Mouse (Mus musculus): ENCODE measurements around the gene Rnf145. TPM values are rescaled to one million over a fixed set of nuclear protein-coding genes. Genes with fewer than 3 reads are reported as not detected.

Rnf145 gene
- polyA plus RNA-seq, 1 experiment from 2014 or later: 158 TPM

GRCm38 (mm10) chr11:44512044-44513025, 6.4 kb upstream of the Rnf145 start:
- Histone ChIP-seq H3K4me2 (replicated peaks) (no peak overlapping the region), H3K9me3 (no peaks in the 10 kb centered on the region), H3K36me3 (no peaks in the 10 kb centered on the region), H3K4me3 (no peak overlapping the region), H3K4me1 (no peaks in the 10 kb centered on the region), H3K9ac (replicated peaks) (no peak overlapping the region), H3K27me3 (no peaks in the 10 kb centered on the region), H3K27ac (replicated peaks) (no peak overlapping the region)
- ATAC-seq (ENCODE audit: low FRiP score, low read depth): no peak
- 81% methylated on average over 14 of the region's 14 CpGs for WGBS

GRCm38 (mm10) chr11:44513026-44513422, 5.7 kb upstream of the Rnf145 start:
- Histone ChIP-seq H3K4me2 (replicated peaks) (no peak overlapping the region), H3K9ac (replicated peaks) (no peak overlapping the region), H3K36me3 (no peaks in the 10 kb centered on the region), H3K27ac (replicated peaks) (no peak overlapping the region), H3K4me3 (no peak overlapping the region), H3K9me3 (no peaks in the 10 kb centered on the region), H3K4me1 (no peaks in the 10 kb centered on the region), H3K27me3 (no peaks in the 10 kb centered on the region)
- WGBS: 79% methylated on average over 2 of the region's 2 CpGs
- no peak for ATAC-seq (ENCODE audit: low FRiP score, low read depth)

- H3K9me3 ChIP-seq: no peaks in the 10 kb centered on the region
- 42% methylated on average over 2 of the region's 2 CpGs for WGBS
- H3K27me3 ChIP-seq: no peaks in the 10 kb centered on the region
- H3K4me3 ChIP-seq: no peak overlapping the region
- no peaks in the 10 kb centered on the region for H3K36me3 ChIP-seq
- H3K4me1 ChIP-seq: no peaks in the 10 kb centered on the region
- no peak for ATAC-seq (ENCODE audit: low FRiP score, low read depth)
- no peak overlapping the region for H3K9ac ChIP-seq (replicated peaks)
- no peak overlapping the region for H3K4me2 ChIP-seq (replicated peaks)
- H3K27ac ChIP-seq (replicated peaks): no peak overlapping the region
These were observed 4.1 kb upstream of the Rnf145 start for GRCm38 (mm10) chr11:44514666-44515065.

- no peaks in the 10 kb centered on the region for H3K36me3 ChIP-seq
- no peaks in the 10 kb centered on the region for H3K9me3 ChIP-seq
- no peak for ATAC-seq (ENCODE audit: low FRiP score, low read depth)
- H3K4me1 ChIP-seq: peaks cover 10% of the 10 kb centered on the region
- H3K9ac ChIP-seq (replicated peaks): no peak overlapping the region
- WGBS: 7% methylated on average over 1 of the region's 1 CpGs
- no peak overlapping the region for H3K27ac ChIP-seq (replicated peaks)
- no peaks in the 10 kb centered on the region for H3K27me3 ChIP-seq
- H3K4me2 ChIP-seq (replicated peaks): no peak overlapping the region
- no peak overlapping the region for H3K4me3 ChIP-seq
These were observed 2.4 kb upstream of the Rnf145 start for GRCm38 (mm10) chr11:44516362-44516761.

- 49% methylated on average over 6 of the region's 6 CpGs for WGBS
- Histone ChIP-seq H3K27ac (replicated peaks) (no peak overlapping the region), H3K36me3 (no peaks in the 10 kb centered on the region), H3K4me1 (peaks cover 15% of the 10 kb centered on the region), H3K9ac (replicated peaks) (no peak overlapping the region), H3K4me2 (replicated peaks) (peak overlapping the region; percentile 77), H3K4me3 (peak overlapping the region; percentile 96), H3K9me3 (no peaks in the 10 kb centered on the region), H3K27me3 (no peaks in the 10 kb centered on the region)
- ATAC-seq (ENCODE audit: low FRiP score, low read depth): no peak
These were observed 1.0 kb upstream of the Rnf145 start for GRCm38 (mm10) chr11:44517561-44518280.

GRCm38 (mm10) chr11:44519096-44519949, 559 bp downstream of the Rnf145 start:
- Histone ChIP-seq H3K9me3 (no peaks in the 10 kb centered on the region), H3K27ac (replicated peaks) (peak overlapping the region; percentile 98), H3K36me3 (no peaks in the 10 kb centered on the region; the same call in 1 of the 2 replicates), H3K27me3 (no peaks in the 10 kb centered on the region), H3K4me3 (peak overlapping the region; percentile 96), H3K9ac (replicated peaks) (peak overlapping the region; percentile 98), H3K4me2 (replicated peaks) (peak overlapping the region; percentile 77), H3K4me1 (peaks cover 15% of the 10 kb centered on the region)
- WGBS: under 1% methylated on average over 49 of the region's 61 CpGs
- ATAC-seq (ENCODE audit: low FRiP score, low read depth): peak; percentile 73

GRCm38 (mm10) chr11:44519950-44520761, 1.4 kb downstream of the Rnf145 start:
- Histone ChIP-seq H3K4me2 (replicated peaks) (peak overlapping the region; percentile 77), H3K27ac (replicated peaks) (peak overlapping the region; percentile 98), H3K36me3 (peaks cover 8% of the 10 kb centered on the region), H3K4me1 (peaks cover 15% of the 10 kb centered on the region), H3K9ac (replicated peaks) (peak overlapping the region; percentile 98), H3K4me3 (peak overlapping the region; percentile 96), H3K27me3 (no peaks in the 10 kb centered on the region), H3K9me3 (no peaks in the 10 kb centered on the region)
- WGBS: under 1% methylated on average over 28 of the region's 28 CpGs
- peak; percentile 91 for ATAC-seq (ENCODE audit: low FRiP score, low read depth)

GRCm38 (mm10) chr11:44522594-44522993, 3.8 kb downstream of the Rnf145 start:
- Histone ChIP-seq H3K27me3 (no peaks in the 10 kb centered on the region), H3K27ac (replicated peaks) (no peak overlapping the region), H3K9ac (replicated peaks) (no peak overlapping the region), H3K4me3 (no peak overlapping the region), H3K4me2 (replicated peaks) (no peak overlapping the region), H3K36me3 (peaks cover 29% of the 10 kb centered on the region), H3K9me3 (no peaks in the 10 kb centered on the region), H3K4me1 (peaks cover 15% of the 10 kb centered on the region)
- 72% methylated on average over 5 of the region's 5 CpGs for WGBS
- ATAC-seq (ENCODE audit: low FRiP score, low read depth): no peak

- ATAC-seq (ENCODE audit: low FRiP score, low read depth): no peak
- peaks cover 10% of the 10 kb centered on the region for H3K4me1 ChIP-seq
- H3K9ac ChIP-seq (replicated peaks): no peak overlapping the region
- H3K4me2 ChIP-seq (replicated peaks): no peak overlapping the region
- 81% methylated on average over 4 of the region's 4 CpGs for WGBS
- H3K27ac ChIP-seq (replicated peaks): no peak overlapping the region
- peaks cover 52% of the 10 kb centered on the region for H3K36me3 ChIP-seq
- H3K9me3 ChIP-seq: no peaks in the 10 kb centered on the region
- no peaks in the 10 kb centered on the region for H3K27me3 ChIP-seq
- no peak overlapping the region for H3K4me3 ChIP-seq
These were observed 7.0 kb downstream of the Rnf145 start for GRCm38 (mm10) chr11:44525765-44526164.

- Histone ChIP-seq H3K4me2 (replicated peaks) (no peak overlapping the region), H3K4me1 (peaks cover 2% of the 10 kb centered on the region; the same call in 1 of the 2 replicates), H3K27me3 (no peaks in the 10 kb centered on the region), H3K36me3 (peaks cover 57% of the 10 kb centered on the region), H3K27ac (replicated peaks) (no peak overlapping the region), H3K9ac (replicated peaks) (no peak overlapping the region), H3K4me3 (no peak overlapping the region), H3K9me3 (no peaks in the 10 kb centered on the region)
- 94% methylated on average over 11 of the region's 11 CpGs for WGBS
- ATAC-seq (ENCODE audit: low FRiP score, low read depth): no peak
These were observed 8.0 kb downstream of the Rnf145 start for GRCm38 (mm10) chr11:44526654-44527263.

Measured in midbrain, embryonic 12.5 days (tissue).